Mouse (Mus musculus) liver, embryonic 14.5 days (tissue): ENCODE data around the gene Gm13769.
"Not testable (repeated sequence)": the region's sequence is repeated elsewhere in the genome, so short reads cannot be mapped to it uniquely, and the experiment has no call there.

Experiments used
- CTCF ChIP-seq: IDR thresholded peaks from 2 replicates; pipeline ENCODE4 v1.5.1; 2016; ENCODE audit warnings: antibody characterized with exemption, low read depth, control low read depth
- EP300 ChIP-seq: IDR thresholded peaks from 2 replicates; pipeline ENCODE4 v1.6.1; 2016; ENCODE audit warnings: antibody characterized with exemption, low read depth

DNA sequence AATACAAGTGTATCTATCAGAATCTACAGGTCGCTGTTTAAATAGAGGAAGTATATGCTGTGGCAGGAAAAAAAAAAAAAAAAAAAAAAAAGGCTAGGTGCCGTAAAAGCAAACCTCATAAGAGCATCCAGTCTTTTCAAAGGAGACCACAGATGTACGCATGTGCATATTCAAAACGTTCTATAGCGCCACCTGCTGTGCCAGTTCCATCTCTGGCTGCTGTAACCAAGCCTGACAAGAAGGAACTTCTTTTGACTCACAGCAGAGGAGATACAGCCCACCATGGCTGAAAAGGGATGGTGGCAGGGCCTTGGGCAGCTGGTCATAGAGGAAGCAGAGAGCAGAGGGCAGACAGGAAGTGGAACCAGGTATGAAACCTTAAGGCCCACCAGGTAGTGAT, 37.2 kb downstream of the Gm13769 start:
- TF ChIP-seq EP300, CTCF: not testable (repeated sequence)
